Mouse (Mus musculus) urinary bladder, adult 18-20 months (tissue): ENCODE results near the gene Sv2c.

Experiments
- DNase-seq, 2 experiments: peaks; one replicate each; pipeline ENCODE4 v3.0.0; 2022; ENCODE audit warnings: low spot score in 2 of 2, mixed read lengths in 2 of 2

Sv2c gene

GRCm38 (mm10) chr13:95944621-95945020 is 187.8 kb downstream of the Sv2c start:
- no peak for DNase-seq

DNA sequence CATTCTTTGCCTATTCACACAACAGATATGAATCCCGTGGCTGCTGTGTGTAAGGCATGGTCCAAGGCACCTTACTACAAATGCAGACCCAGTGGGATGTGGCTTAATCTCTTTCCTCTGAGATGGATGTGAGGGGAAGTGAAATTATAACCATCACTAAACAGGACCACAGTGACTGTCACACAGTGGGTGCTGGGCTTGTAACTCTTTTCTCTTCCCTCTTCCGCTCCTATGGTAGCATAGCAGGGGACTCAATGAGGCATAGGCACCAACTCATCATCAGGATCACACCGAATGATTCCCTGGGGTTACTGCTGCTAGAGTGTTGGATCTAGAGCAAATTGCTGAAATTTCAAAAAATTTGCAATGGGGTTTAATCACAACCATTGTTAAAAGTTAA is 188.5 kb downstream of the Sv2c start:
- no peak for DNase-seq

DNA sequence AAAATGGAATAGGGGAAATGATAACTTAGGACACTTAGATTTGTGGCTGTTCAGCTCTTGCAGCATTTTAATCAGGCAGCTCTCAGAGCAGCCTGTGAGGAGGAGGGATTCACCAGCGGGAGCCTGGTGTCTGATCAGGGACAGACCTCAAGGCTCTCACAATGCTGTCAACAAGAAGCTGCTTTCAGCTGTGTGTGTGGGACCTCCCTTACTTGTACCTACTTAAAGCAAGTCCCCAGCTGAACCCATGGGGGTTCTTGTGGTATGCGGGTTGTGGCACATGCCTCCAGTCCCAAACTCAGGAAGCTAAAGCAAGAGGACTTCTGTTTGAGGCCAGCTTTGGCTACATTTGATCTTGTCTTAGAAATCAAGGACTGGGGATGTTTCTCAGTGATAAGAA is 189.8 kb downstream of the Sv2c start:
- DNase-seq, result no peak

DNA sequence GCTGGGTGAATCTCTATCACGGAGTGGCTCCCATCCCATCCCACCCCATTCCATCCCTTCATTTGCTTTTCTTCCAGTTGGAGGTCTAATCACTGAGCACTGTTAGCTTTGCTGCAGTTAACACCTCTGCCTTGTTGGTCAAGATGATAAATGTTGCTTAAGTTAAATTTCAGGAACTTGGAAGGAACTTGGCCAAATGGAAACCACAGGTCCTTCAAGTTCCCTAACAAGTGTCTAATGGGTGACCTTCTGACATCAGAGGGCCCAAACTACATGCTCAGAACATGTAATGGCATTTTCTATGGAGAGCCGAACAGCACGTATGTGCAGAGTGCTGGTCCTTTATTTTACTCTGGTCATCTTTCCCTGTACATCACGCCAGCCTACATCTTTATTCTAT is 190.5 kb downstream of the Sv2c start:
- no peak for DNase-seq

DNA sequence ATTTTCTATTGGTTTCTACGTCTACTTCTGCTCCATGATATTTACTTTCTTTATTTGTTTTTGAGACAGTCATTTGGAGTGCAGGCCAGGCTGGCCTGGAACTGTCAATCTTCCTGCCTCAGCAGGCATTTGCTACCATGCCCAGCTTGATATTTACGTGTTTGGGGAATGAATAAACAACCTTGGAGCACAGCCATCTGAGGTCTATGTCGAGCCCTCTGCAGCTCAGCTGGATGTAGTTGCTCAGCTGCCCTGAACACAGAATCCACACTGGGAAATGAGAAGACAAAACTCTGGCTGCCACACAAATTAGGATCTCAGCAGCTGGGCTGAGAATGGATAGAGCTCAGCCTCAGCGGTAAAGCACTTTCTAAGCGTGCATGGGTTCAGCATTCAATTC is 191.6 kb downstream of the Sv2c start:
- no peak for DNase-seq

GRCm38 (mm10) chr13:95924201-95924621 is 208.2 kb downstream of the Sv2c start:
- DNase-seq, result no peak

GRCm38 (mm10) chr13:95922626-95923025 is 209.8 kb downstream of the Sv2c start:
- no peak for DNase-seq

GRCm38 (mm10) chr13:95918624-95919284 is 213.6 kb downstream of the Sv2c start:
- DNase-seq, result no peak

DNA sequence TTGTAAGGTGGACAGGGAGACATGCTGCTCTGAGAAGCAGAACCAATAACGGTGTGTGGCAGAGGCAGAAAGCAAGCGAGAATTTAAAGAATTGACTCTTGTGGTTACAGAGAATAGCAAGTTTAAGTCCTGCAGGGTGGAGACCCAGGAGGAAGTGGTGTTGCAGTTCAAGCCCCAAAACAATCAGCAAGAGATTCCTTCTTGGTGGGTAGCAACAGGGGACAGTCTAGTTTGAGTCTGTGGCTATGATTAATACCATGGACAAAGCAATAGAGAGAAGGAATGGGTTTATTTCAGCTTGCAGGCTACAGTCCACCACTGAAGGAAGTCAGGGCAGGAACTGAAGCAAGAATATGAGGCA is 219.4 kb downstream of the Sv2c start:
- DNase-seq, result no peak

DNA sequence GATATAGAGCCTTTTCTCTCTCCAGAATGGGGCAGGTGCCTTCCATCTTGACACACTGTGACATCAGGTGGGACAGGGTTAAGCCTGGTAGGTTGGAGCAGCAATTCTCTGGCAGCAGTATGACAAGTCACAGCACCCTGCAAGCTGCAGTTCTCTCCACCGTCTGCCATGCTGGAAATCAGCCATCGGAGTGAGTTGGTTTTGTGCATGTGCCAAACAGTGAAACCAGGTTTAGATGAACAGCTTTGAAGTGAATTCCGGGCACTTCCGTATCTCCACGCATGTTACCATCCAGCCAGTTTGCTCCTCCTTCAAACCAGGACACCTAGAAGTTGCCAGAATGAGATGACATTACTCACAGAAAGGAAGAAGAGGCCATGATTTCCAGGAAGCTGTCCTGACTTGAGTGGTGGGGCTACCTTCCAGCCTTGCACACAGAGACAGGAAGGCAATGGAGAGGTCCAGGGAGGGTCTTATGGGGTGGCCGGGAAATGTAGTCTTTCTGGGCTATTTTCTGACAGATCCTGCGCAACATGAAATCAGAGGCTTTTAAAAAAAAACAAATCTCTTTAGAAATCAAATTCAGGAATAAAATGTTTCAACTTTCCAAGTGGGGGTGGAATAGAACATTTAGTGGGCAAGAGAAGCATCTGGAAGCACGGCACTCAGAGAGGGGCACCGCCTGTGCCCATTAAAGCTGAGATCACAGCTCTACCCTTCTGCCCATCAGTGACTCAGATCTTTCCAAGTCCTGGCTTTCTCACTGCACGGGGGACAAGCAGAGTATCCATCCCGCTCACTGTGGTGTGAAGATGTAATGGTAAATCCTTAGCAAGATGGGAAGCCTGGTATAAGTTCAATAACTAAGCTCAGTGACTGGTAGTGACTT is 220.0 kb downstream of the Sv2c start:
- no peak for DNase-seq

GRCm38 (mm10) chr13:95910270-95910669 is 222.1 kb downstream of the Sv2c start:
- no peak for DNase-seq

- no peak for DNase-seq
Observed at GRCm38 (mm10) chr13:95909244-95909643, 223.1 kb downstream of the Sv2c start.
